Mouse (Mus musculus) cerebellum, adult 2 months (tissue): ENCODE results near the gene Casd1. TPM values are rescaled to one million over a fixed set of nuclear protein-coding genes. Genes with fewer than 3 reads are reported as not detected.

Source experiments
- DNase-seq, 2 experiments: peaks; one replicate each; pipeline ENCODE4 v3.0.0; 2021
- H3K27ac ChIP-seq: fragments of 200-500 bp; 2 replicates; pipeline ENCODE4 v1.5.1; 2012; ENCODE audit warnings: low read length, control low read depth, inconsistent platforms; ENCODE audit not compliant: insufficient read depth
- H3K27me3 ChIP-seq: fragments of 200-500 bp; 2 replicates; pipeline ENCODE4 v1.6.1; 2012; ENCODE audit warnings: inconsistent platforms, mild to moderate bottlenecking, low read length, moderate library complexity; ENCODE audit not compliant: control insufficient read depth, insufficient read depth
- H3K4me1 ChIP-seq: fragments of 200-500 bp; 2 replicates; pipeline ENCODE4 v1.6.1; 2011; ENCODE audit warnings: low read length; ENCODE audit not compliant: control insufficient read depth, insufficient read depth
- H3K4me3 ChIP-seq: fragments of 200-500 bp; replicated peaks from 2 replicates; pipeline ENCODE3; 2011; ENCODE audit warnings: mild to moderate bottlenecking, low read depth, low read length, control low read depth; ENCODE audit not compliant: insufficient read depth
- CTCF ChIP-seq: fragments of 200-500 bp; IDR thresholded peaks from 2 replicates; pipeline ENCODE4 v1.5.1; 2011; ENCODE audit warnings: low read depth, mild to moderate bottlenecking, control low read depth, low read length, moderate library complexity, borderline replicate concordance; ENCODE audit not compliant: insufficient read depth
- POLR2A ChIP-seq: fragments of 200-500 bp; IDR thresholded peaks from 2 replicates; pipeline ENCODE4 v1.6.1; 2011; ENCODE audit warnings: low read length, control low read depth, borderline replicate concordance; ENCODE audit not compliant: insufficient read depth
- WGBS: fragments of 180-500 bp; shearing (Covaris S2); methylation state at CpG from one replicate; pipeline ENCODE4 v1.1.7; 2018; 5-methylcytosine and 5-hydroxymethylcytosine counted together
- polyA plus RNA-seq: library from polyadenylated mRNA; depleted of rRNA; stranded (reverse); fragments of >200 nt; gene quantifications from 2 replicates; pipeline ENCODE4 v1.2.3, GENCODE M21; 2012; rRNA removed

Casd1 gene
- polyA plus RNA-seq: 42.8 and 47.0 TPM in 2 replicates

DNA sequence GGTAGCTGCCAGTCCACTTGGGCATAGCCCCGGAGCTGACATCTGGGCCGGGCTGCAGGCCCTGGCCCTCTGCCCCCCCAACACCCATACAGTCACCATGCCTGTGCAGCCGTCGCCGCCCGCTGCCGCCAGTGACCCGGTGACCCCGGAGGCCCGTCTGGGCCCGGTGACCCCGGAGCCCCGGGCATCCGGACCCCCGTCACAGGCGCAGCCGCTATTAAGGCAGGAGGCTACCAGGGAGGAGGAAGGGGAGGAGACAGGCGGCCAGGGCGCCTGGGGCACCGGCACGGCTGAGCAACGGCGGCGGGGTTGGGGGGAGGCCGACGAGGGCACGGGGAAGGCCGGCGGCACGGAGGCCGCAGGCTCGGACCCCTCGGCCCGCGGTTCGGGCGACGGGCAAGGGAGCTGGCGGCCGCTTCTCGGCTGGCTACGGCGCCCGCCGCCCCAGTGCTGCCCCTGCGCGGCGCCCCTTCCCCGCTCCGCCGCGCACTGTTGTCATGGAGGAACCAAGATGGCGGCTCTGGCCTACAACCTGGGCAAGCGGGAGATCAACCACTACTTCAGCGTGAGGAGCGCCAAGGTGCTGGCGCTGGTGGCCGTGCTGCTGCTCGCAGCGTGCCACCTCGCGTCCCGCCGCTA lies at the start of gene Casd1:
Gene Casd1 (plus strand): TSS at position 182 of the 639 bp plus-strand sequence.
- Histone ChIP-seq H3K27me3 (no peaks in the 10 kb centered on the region), H3K4me3 (peak within 1 kb of the TSS; percentile 85), H3K27ac (peak within 1 kb of the TSS; percentile 96), H3K4me1 (no peaks in the 10 kb centered on the region; the same call in 1 of the 2 replicates)
- peak; percentile 72 to 84 for DNase-seq
- WGBS: under 1% methylated on average over 63 of the region's 64 CpGs
- 0 out of 2 replicates have a peak, but pooled peaks have one; percentile 9 for TF ChIP-seq POLR2A
- TF ChIP-seq CTCF: no peak

DNA sequence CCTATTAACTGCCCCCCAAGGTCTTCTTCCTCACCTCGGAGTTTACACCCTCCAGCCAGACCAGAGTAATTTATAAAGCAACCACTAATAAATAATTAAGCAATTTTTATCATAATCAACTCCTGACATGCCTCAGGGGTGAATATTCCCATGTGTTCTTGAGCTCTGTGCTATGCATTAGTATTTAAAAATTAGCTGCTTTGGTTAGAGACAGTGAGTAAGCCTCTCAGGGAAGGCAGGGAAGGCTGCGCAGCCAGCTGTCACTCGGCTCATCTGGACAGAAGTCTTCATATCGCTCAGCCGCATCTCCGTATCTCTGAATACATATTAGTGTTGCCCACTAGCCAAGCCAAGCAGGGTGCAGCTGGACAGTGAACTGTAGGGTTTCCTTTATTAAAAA lies 45.3 kb upstream of the Casd1 start:
- 60% methylated on average over 6 of the region's 6 CpGs for WGBS
- H3K4me3 ChIP-seq: no peak overlapping the region
- no peak for DNase-seq

DNA sequence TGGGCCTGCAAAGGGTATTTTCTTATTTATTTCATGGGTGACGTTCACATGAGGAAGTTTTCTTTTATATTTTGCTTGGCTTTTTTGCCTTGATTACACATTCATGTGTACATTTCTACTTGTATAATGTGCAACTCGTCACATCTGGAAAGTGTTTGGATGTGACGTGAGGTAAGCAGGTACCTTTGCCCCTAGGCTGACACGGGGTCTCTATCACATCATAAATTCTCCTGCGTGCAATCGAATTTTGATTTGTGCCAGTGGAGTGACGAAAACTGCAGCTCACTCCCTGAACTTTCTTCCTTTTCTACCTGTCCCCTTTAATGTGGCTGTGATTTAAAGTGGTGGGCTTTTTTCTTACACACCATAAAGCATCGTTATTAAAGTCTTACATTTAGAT lies 43.6 kb upstream of the Casd1 start:
- 83% methylated on average over 8 of the region's 8 CpGs for WGBS
- H3K4me1 ChIP-seq: no peaks in the 10 kb centered on the region
- no peak overlapping the region for H3K27ac ChIP-seq
- no peak overlapping the region for H3K4me3 ChIP-seq
- no peak for TF ChIP-seq POLR2A
- no peak for TF ChIP-seq CTCF
- DNase-seq: no peak
- H3K27me3 ChIP-seq: no peaks in the 10 kb centered on the region

More for the DNA sequence above, 45.3 kb upstream of the Casd1 start:
- TF ChIP-seq CTCF: no peak
- no peak for TF ChIP-seq POLR2A
- H3K27me3 ChIP-seq: no peaks in the 10 kb centered on the region
- H3K27ac ChIP-seq: no peak overlapping the region
- no peaks in the 10 kb centered on the region for H3K4me1 ChIP-seq

DNA sequence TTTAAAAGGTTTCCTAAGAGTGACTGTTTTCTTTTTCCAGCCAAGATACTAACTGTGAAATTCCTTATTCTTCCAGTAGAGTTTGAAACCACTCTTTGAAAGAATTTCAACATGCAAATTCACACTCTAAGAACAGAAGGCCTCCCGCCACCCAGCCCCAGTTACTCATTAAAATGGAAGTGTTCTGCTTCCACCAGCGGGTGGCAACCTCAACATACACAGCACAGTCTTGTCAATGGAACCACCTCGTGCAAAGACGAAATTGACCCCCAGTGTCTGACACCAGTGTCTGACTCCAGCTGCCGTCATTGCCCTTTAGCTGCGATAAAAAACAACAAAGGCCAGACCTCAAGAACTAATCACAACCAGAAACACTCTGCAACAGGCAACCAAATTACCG lies 43.0 kb upstream of the Casd1 start:
- H3K4me1 ChIP-seq: no peaks in the 10 kb centered on the region
- DNase-seq: no peak
- H3K27ac ChIP-seq: no peak overlapping the region
- TF ChIP-seq CTCF: no peak
- no peak for TF ChIP-seq POLR2A
- no peaks in the 10 kb centered on the region for H3K27me3 ChIP-seq
- 28% methylated on average over 7 of the region's 7 CpGs for WGBS
- H3K4me3 ChIP-seq: no peak overlapping the region

DNA sequence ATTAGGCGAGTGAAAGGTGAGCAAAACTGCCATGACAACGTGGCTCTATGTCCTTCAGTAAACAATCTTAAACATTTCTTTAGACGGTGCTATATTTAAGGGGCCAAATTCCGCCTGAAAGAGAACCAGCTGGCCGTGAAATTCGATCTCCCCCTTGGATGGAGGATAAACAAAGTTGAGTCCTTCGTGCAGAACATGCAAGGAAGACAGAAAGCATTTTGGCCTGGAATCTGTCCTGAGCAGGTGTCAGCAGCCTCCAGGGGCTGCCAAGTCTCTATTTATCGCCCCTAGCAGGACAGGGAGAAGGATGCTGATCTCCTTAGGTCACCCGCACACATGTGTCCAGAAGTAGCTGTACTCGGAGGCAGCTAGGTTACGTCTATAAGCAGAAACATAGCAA lies 39.5 kb upstream of the Casd1 start:
- no peak overlapping the region for H3K27ac ChIP-seq
- no peaks in the 10 kb centered on the region for H3K4me1 ChIP-seq
- WGBS: 29% methylated on average over 11 of the region's 11 CpGs
- H3K27me3 ChIP-seq: no peaks in the 10 kb centered on the region
- no peak for DNase-seq
- TF ChIP-seq POLR2A (no peak), CTCF (no peak)
- no peak overlapping the region for H3K4me3 ChIP-seq

DNA sequence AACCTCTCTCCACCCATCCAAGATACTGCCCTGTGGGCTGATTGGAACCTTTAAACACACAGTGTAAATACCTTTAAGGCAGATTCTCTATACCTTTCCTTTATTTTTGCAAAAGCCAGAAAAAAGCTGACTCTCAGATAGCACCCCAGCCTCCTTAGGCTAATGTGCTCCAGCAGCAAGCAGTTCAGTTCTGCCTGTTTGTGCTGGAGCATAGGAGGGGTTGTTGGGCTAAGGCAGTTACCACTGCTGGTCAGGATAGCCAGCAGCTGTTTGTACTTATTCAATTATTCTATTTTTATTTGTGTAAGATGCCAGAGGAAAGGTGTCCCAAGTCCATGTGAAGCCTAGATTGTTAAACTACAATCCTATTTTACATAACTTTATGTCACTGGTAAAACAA lies 39.0 kb upstream of the Casd1 start:
- no peaks in the 10 kb centered on the region for H3K27me3 ChIP-seq
- TF ChIP-seq CTCF (no peak), POLR2A (no peak)
- DNase-seq: no peak
- H3K27ac ChIP-seq: no peak overlapping the region
- no peaks in the 10 kb centered on the region for H3K4me1 ChIP-seq
- H3K4me3 ChIP-seq: no peak overlapping the region

DNA sequence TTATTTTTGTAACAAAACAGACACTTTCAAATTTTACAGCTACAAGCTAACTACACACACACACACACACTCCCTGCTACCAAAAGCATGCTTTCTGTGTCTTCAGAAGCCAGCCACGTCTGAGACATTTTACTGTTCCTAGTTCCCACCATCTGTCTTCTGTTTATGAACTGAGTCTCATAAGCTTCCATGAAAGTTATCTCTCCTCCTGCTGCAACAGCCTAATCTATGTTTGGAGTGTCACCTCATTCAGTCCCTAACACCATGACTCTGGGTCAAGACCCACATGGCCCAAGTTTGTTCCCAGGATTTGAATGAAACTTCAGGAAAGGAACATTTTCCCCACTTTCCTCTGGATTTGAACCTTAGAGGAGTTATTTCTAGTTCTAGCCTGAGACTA lies 38.2 kb upstream of the Casd1 start:
- Histone ChIP-seq H3K27ac (no peak overlapping the region), H3K27me3 (no peaks in the 10 kb centered on the region), H3K4me3 (no peak overlapping the region), H3K4me1 (no peaks in the 10 kb centered on the region)
- WGBS: 30% methylated on average over 1 of the region's 1 CpGs
- TF ChIP-seq CTCF (no peak), POLR2A (no peak)
- no peak for DNase-seq

DNA sequence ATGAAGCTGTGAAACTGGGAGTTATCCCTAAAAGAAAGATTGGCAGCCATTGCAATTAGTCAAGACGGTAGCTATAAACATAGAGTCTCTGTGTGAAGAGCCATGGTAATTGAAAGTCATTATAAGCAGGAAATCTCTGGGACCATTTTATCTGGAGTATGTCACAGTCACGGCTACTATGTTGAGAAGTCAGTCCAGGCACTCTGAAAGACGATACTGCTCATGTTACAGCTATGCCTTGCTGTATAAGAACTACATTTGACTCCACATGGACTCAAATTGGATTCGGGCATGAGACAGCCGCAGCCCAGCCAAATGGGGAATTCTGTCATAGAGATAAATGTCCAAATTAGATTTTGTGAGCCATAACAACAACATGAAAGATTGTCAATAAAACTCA lies 37.2 kb upstream of the Casd1 start:
- no peak overlapping the region for H3K4me3 ChIP-seq
- no peaks in the 10 kb centered on the region for H3K4me1 ChIP-seq
- DNase-seq: no peak
- WGBS: 79% methylated on average over 5 of the region's 5 CpGs
- H3K27me3 ChIP-seq: no peaks in the 10 kb centered on the region
- TF ChIP-seq CTCF (no peak), POLR2A (no peak)
- no peak overlapping the region for H3K27ac ChIP-seq
